Mouse (Mus musculus) ovary, postnatal 14 days (tissue): ENCODE data around the gene Nt5c1a.

Experiments used
- DNase-seq: peaks from one replicate; pipeline ENCODE4 v3.0.0; 2022; ENCODE audit warnings: low spot score

The Nt5c1a gene

DNA sequence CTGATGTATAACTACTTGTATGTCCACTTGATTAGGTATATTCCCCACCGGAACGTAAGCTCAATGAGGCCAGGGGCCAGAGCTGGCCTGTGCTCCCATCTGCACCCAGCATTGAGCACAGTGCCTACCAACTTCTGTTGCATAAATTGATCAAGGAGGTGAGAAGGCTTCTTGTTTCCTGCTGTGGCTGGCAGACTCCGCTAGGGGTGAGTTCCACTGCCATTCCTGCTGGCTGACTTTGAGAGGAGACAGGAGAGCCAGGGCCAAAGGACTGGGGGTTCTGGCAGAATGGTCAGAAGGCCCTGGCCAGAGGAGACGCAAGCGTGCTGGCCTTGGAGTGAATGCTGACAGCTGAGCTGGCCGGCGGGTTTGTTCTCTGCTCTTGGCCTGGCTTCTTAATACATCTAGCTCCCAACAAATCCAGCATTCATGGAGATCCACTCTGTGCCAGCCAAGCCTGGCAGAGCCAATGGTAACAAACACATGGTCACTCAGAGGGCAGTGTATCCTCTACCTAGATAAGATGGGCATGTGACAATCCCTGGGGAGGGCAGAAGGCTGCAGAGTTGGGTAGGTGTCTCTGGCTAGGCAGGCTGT is 47.8 kb downstream of the Nt5c1a start:
- DNase-seq: no peak

GRCm38 (mm10) chr4:123252214-123252613 is 50.9 kb downstream of the Nt5c1a start:
- no peak for DNase-seq

DNA sequence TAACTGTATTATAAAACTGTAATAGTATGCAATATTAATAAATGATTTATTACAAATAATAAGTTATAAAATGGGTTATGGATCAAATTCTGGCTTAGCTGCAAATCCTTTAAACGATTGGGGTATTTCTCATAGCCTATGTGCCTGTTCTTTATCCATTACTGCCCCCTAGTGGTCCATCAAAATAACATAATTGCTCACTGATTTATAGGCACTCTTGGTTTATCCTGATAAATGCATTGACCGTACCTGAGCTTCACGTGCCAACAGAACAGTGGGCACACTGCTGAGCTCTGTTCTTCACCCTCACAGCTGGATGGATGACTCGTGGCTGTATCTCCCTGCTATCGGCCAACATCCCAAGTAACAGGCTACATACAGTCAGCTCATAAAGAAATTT is 53.3 kb downstream of the Nt5c1a start:
- no peak for DNase-seq

GRCm38 (mm10) chr4:123260071-123260746 is 58.9 kb downstream of the Nt5c1a start:
- DNase-seq: no peak

GRCm38 (mm10) chr4:123261721-123262401 is 60.6 kb downstream of the Nt5c1a start, which contains the start of gene Pabpc4:
Gene Pabpc4, plus strand, starts transcription at chr4:123262351.
- DNase-seq: no peak
